Mouse (Mus musculus) stomach, embryonic 16.5 days (tissue): ENCODE data around the gene Pm20d1. TPM values are rescaled to one million over a fixed set of nuclear protein-coding genes. Genes with fewer than 3 reads are reported as not detected.

ENCODE experiments used
- ATAC-seq: fragments of 200-750 bp; cut with Nextera tagmentation; 2 replicates; pipeline ENCODE4 v1.8.0; 2017; ENCODE audit warnings: moderate number of reproducible peaks, moderate TSS enrichment; ENCODE audit not compliant: insufficient read depth, low FRiP score
- H3K27ac ChIP-seq: fragments of 300-500 bp; sonication (generic); 2 replicates; pipeline ENCODE4 v1.5.1; 2014; ENCODE audit warnings: low read length
- H3K27me3 ChIP-seq: fragments of 300-500 bp; sonication (generic); 2 replicates; pipeline ENCODE4 v1.6.1; 2014; ENCODE audit warnings: low read length, control low read depth, mixed read lengths; ENCODE audit not compliant: control insufficient read depth, insufficient read depth
- H3K36me3 ChIP-seq: fragments of 300-500 bp; sonication (generic); 2 replicates; pipeline ENCODE4 v1.6.1; 2014; ENCODE audit warnings: low read length; ENCODE audit not compliant: control insufficient read depth, insufficient read depth
- H3K4me1 ChIP-seq: fragments of 300-500 bp; sonication (generic); 2 replicates; pipeline ENCODE4 v1.6.1; 2014; ENCODE audit warnings: low read length, control low read depth, mixed read lengths; ENCODE audit not compliant: control insufficient read depth, insufficient read depth
- H3K4me2 ChIP-seq: fragments of 300-500 bp; sonication (generic); 2 replicates; pipeline ENCODE4 v1.6.1; 2014; ENCODE audit warnings: low read depth, low read length, mixed read lengths
- H3K4me3 ChIP-seq: fragments of 300-500 bp; sonication (generic); replicated peaks from 2 replicates; pipeline ENCODE4 v1.5.1; 2014; ENCODE audit warnings: mild to moderate bottlenecking, low read length
- H3K9ac ChIP-seq: fragments of 300-500 bp; sonication (generic); 2 replicates; pipeline ENCODE4 v1.6.1; 2014; ENCODE audit warnings: low read length
- H3K9me3 ChIP-seq: fragments of 300-500 bp; sonication (generic); replicated peaks from 2 replicates; pipeline ENCODE4 v1.6.1; 2016; ENCODE audit warnings: low read length, control low read depth; ENCODE audit not compliant: control insufficient read depth
- WGBS: fragments of 180-500 bp; shearing (Covaris S2); extraction: QIAGEN DNeasy Blood & Tissue Kit; methylation state at CpG from one replicate; pipeline ENCODE4 v1.1.7; 2014; 5-methylcytosine and 5-hydroxymethylcytosine counted together
- polyA plus RNA-seq: library from polyadenylated mRNA; unstranded; fragments of >200 nt; fragmentation: Nextera tagmentation; extraction: Ambion mirVana; gene quantifications from 2 replicates; pipeline ENCODE4 v1.2.1, GENCODE M21; 2015

Pm20d1 gene
- polyA plus RNA-seq = 2.7 and 3.1 TPM in 2 replicates

- H3K27me3 ChIP-seq = no peaks in the 10 kb centered on the region
- no peaks in the 10 kb centered on the region for H3K36me3 ChIP-seq
- H3K4me1 ChIP-seq = 0 out of 2 replicates have a peak, but pooled peaks cover 14% of the 10 kb centered on the region
- ATAC-seq = peak; percentile 77
- 9% methylated on average over 26 of the region's 26 CpGs for WGBS
- H3K4me2 ChIP-seq = peak within 1 kb of the TSS; percentile 53
- peak within 1 kb of the TSS; percentile 54; the same call in 1 of the 2 replicates for H3K9ac ChIP-seq
- H3K27ac ChIP-seq = 0 out of 2 replicates have a peak within 1 kb of the TSS, but pooled peaks have one; percentile 15
- H3K9me3 ChIP-seq = no peaks in the 10 kb centered on the region
- peak within 1 kb of the TSS; percentile 32 for H3K4me3 ChIP-seq
Measured at GRCm38 (mm10) chr1:131797202-131797909, at the start of gene Pm20d1. Gene Pm20d1 (plus strand): TSS chr1:131797381.

- no peaks in the 10 kb centered on the region for H3K36me3 ChIP-seq
- no peak overlapping the region for H3K27ac ChIP-seq
- H3K4me1 ChIP-seq = peaks cover 13% of the 10 kb centered on the region; the same call in 1 of the 2 replicates
- WGBS = 39% methylated on average over 2 of the region's 2 CpGs
- H3K4me2 ChIP-seq = no peak overlapping the region
- no peaks in the 10 kb centered on the region for H3K27me3 ChIP-seq
- H3K9ac ChIP-seq = no peak overlapping the region
- no peaks in the 10 kb centered on the region for H3K9me3 ChIP-seq
- ATAC-seq = no peak
- no peak overlapping the region for H3K4me3 ChIP-seq
Measured at GRCm38 (mm10) chr1:131747761-131748160, 49.4 kb upstream of the Pm20d1 start.

GRCm38 (mm10) chr1:131748636-131749035 is 48.5 kb upstream of the Pm20d1 start:
- 83% methylated on average over 2 of the region's 2 CpGs for WGBS
- H3K4me1 ChIP-seq = peaks cover 10% of the 10 kb centered on the region; the same call in 1 of the 2 replicates
- H3K4me2 ChIP-seq = no peak overlapping the region
- no peak overlapping the region for H3K9ac ChIP-seq
- H3K27ac ChIP-seq = no peak overlapping the region
- ATAC-seq = no peak
- H3K36me3 ChIP-seq = no peaks in the 10 kb centered on the region
- H3K27me3 ChIP-seq = no peaks in the 10 kb centered on the region
- no peak overlapping the region for H3K4me3 ChIP-seq
- H3K9me3 ChIP-seq = no peaks in the 10 kb centered on the region

- no peak for ATAC-seq
- no peak overlapping the region for H3K27ac ChIP-seq
- H3K4me3 ChIP-seq = no peak overlapping the region
- 72% methylated on average over 15 of the region's 15 CpGs for WGBS
- H3K4me1 ChIP-seq = peaks cover 10% of the 10 kb centered on the region; the same call in 1 of the 2 replicates
- H3K4me2 ChIP-seq = no peak overlapping the region
- H3K36me3 ChIP-seq = no peaks in the 10 kb centered on the region
- H3K27me3 ChIP-seq = no peaks in the 10 kb centered on the region
- no peaks in the 10 kb centered on the region for H3K9me3 ChIP-seq
- H3K9ac ChIP-seq = no peak overlapping the region
Measured at GRCm38 (mm10) chr1:131749706-131750545, 47.3 kb upstream of the Pm20d1 start.

GRCm38 (mm10) chr1:131751181-131751890 is 45.8 kb upstream of the Pm20d1 start:
- Histone ChIP-seq H3K4me2 (no peak overlapping the region), H3K27ac (peak overlapping the region; percentile 51; the same call in 1 of the 2 replicates), H3K36me3 (no peaks in the 10 kb centered on the region), H3K4me1 (peaks cover 13% of the 10 kb centered on the region), H3K27me3 (no peaks in the 10 kb centered on the region), H3K9me3 (no peaks in the 10 kb centered on the region), H3K4me3 (no peak overlapping the region), H3K9ac (no peak overlapping the region)
- 68% methylated on average over 3 of the region's 3 CpGs for WGBS
- ATAC-seq = no peak; the same call in 1 of the 2 replicates

- H3K4me1 ChIP-seq = peaks cover 13% of the 10 kb centered on the region
- no peak overlapping the region for H3K9ac ChIP-seq
- no peaks in the 10 kb centered on the region for H3K9me3 ChIP-seq
- H3K27ac ChIP-seq = peak overlapping the region; percentile 51; the same call in 1 of the 2 replicates
- H3K4me2 ChIP-seq = no peak overlapping the region
- no peaks in the 10 kb centered on the region for H3K27me3 ChIP-seq
- no peaks in the 10 kb centered on the region for H3K36me3 ChIP-seq
- 59% methylated on average over 10 of the region's 10 CpGs for WGBS
- 0 out of 2 replicates have a peak, but pooled peaks have one; percentile 42 for ATAC-seq
- H3K4me3 ChIP-seq = no peak overlapping the region
Measured at GRCm38 (mm10) chr1:131751891-131752311, 45.3 kb upstream of the Pm20d1 start.

- H3K4me3 ChIP-seq = no peak overlapping the region
- no peaks in the 10 kb centered on the region for H3K9me3 ChIP-seq
- H3K27ac ChIP-seq = no peak overlapping the region
- H3K4me1 ChIP-seq = peaks cover 13% of the 10 kb centered on the region
- H3K27me3 ChIP-seq = no peaks in the 10 kb centered on the region
- no peak overlapping the region for H3K4me2 ChIP-seq
- H3K9ac ChIP-seq = no peak overlapping the region
- no peaks in the 10 kb centered on the region for H3K36me3 ChIP-seq
- ATAC-seq = no peak
- 46% methylated on average over 3 of the region's 3 CpGs for WGBS
Measured at GRCm38 (mm10) chr1:131754212-131754829, 42.9 kb upstream of the Pm20d1 start.

GRCm38 (mm10) chr1:131754916-131755315 is 42.3 kb upstream of the Pm20d1 start:
- WGBS = 73% methylated on average over 4 of the region's 4 CpGs
- H3K27ac ChIP-seq = no peak overlapping the region

More at GRCm38 (mm10) chr1:131754916-131755315, 42.3 kb upstream of the Pm20d1 start:
- H3K36me3 ChIP-seq = no peaks in the 10 kb centered on the region
- H3K9me3 ChIP-seq = no peaks in the 10 kb centered on the region
- no peak overlapping the region for H3K4me3 ChIP-seq
- no peak overlapping the region for H3K9ac ChIP-seq
- ATAC-seq = no peak
- H3K27me3 ChIP-seq = no peaks in the 10 kb centered on the region
- peaks cover 14% of the 10 kb centered on the region for H3K4me1 ChIP-seq
- H3K4me2 ChIP-seq = no peak overlapping the region
